Mouse (Mus musculus) kidney, postnatal 14 days (tissue): Measurements from ENCODE around the gene Tradd.
A peak's percentile ranks its signal among the peaks of the same experiment; 100 is the strongest.
"Not testable (repeated sequence)": the region's sequence is repeated elsewhere in the genome, so short reads cannot be mapped to it uniquely, and the experiment has no call there.

Experiments
- DNase-seq: peaks from one replicate; pipeline ENCODE4 v3.0.0; 2022; ENCODE audit warnings: mixed read lengths

Tradd gene

DNA sequence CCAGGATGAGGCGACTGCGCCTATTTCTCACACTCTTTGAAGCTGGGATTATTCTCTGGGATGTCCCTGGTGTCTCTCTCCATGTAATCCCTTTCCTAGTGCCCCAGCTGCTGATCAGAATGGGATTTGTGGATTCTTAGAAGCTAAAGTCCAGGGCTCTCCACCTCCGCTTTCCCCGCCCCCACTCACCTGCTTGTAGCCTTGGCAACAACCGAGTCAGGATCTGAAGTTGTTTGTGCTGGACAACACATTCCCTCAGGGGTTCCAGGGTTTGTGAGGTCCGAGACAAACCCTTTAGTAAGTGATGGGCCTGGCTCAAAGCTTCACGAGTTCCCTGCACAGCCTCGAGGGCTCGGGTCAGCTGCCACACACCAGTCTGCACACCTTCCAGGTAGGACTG is 30.4 kb upstream of the Tradd start:
- DNase-seq: no peak

DNA sequence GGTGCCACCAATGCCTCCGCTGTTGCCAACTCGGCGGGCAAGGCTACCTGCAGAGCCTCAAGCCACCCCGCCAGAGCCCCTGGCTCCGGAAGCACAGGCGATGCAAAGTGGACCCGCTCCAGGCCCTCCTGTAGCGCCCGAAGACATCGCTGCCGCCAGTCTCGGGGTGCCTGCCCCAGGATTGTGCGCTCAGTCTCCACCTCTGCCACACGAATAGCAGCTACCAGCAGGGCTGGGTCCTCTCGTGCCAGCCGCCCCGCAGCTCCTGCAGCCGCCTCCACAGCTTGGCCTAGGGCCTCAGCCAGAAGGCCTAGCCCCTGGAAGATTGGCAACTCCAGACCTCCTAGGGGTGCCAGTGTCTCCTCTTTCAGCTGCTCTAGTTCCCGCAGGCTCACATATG is 29.0 kb upstream of the Tradd start:
- no peak for DNase-seq

DNA sequence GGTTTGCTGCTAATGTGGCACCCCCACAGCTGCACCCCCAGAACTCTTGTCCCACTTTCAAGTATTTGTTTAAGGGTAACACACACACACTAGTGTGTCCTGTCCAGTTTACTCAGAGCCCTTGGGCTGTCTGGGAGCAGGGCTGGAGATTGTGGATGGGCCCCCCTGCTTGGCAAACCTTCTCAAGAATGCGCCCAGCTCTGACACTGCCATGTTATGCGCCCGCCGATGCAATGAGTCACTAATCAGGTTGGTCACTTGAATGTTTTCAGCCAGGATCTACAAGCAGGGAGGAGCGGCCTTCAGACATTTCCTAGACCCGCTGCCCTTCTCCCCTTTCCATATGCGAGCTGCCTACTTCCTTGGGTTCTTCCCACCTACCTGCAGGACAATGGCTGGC is 28.1 kb upstream of the Tradd start:
- DNase-seq: no peak

- DNase-seq: not testable (repeated sequence)
These were observed 27.4 kb upstream of the Tradd start for GRCm38 (mm10) chr8:105291802-105292201.

GRCm38 (mm10) chr8:105291364-105291763 is 27.0 kb upstream of the Tradd start:
- DNase-seq: not testable (repeated sequence)

GRCm38 (mm10) chr8:105290554-105291314 is 26.3 kb upstream of the Tradd start:
- peak; percentile 91 for DNase-seq

GRCm38 (mm10) chr8:105289805-105290460 is 25.5 kb upstream of the Tradd start, which contains the start of gene 4931428F04Rik:
Gene 4931428F04Rik, minus strand, starts transcription at chr8:105289864.
- DNase-seq: peak; percentile 42

- DNase-seq: peak; percentile 93
These were observed 24.7 kb upstream of the Tradd start for GRCm38 (mm10) chr8:105288958-105289732.

DNA sequence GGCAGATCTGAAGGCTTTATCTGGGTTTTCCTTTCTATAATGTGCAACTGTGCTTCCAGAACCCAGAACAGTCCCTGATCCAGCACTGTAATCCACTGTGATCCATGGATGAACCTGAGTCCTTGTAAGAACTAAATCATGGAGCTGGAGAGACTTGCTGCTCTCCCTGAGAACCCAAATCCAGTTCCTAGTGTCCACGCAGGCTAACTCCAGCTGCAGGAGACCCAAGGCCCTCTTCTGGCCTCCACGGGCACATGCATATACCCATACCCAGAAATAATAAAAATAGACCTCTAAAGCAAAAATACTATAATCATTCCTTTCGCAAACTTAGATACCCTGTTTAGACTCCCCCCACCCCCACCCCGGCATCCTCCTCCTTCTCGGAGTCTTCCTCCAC is 23.8 kb upstream of the Tradd start:
- DNase-seq: no peak

DNA sequence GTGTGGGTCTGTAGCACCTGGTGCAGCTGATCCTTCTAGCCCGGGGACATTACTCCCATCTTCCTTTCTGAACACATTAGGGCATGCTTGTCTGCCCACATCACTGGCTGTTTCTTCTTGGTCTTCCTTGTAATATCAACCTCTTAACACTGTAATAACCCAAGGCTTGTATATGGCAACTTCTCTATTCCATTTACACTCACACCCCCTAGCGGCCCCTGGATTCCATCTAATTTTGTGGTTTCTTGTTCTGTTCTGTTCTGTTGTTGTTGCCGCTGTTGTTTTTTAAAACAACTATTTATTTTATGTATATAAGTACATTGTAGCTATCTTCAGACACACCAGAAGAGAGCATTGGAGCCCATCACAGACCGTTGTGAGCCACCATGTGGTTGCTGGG is 22.5 kb upstream of the Tradd start:
- DNase-seq: no peak

- no peak for DNase-seq
These were observed 21.1 kb upstream of the Tradd start for GRCm38 (mm10) chr8:105285514-105285913.

DNA sequence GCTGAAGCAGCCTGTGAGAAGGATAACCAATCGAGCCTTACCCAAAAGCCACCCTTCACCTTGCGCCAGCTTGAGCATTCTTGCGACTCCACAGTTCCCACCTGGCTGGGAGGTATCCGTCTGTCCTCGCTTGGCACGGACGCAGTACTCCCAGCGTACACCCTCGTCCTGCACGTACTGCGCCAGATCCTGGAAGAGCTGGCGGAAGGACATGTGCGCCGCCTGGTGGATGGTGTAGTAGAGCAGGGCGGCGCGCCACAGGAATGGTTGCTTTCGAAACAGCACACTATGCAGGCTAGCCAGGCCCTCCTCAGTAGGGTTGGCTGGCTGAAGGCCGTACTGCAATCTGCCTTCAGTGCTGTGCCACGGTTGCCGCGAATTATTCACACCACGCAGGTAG is 18.7 kb upstream of the Tradd start:
- peak; percentile 59 for DNase-seq

DNA sequence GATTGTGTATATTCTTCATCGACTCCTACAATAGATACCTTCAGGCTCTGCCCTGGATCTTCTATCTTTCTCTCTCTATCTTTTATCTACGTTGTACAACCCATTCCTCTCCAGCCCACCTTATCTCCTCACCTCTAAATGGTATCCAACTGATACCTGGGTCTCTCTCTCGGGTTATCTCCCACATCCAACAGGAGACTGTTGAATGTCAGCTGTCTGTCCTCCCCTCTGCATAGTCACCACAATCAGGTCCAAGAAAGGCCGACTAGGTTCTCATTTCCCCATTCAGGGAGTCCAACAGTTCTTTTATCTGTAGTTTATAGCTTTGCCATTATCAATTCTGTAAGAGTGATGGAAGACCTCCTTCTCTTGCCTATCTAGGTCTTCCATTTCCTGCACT is 17.8 kb upstream of the Tradd start:
- no peak for DNase-seq

DNA sequence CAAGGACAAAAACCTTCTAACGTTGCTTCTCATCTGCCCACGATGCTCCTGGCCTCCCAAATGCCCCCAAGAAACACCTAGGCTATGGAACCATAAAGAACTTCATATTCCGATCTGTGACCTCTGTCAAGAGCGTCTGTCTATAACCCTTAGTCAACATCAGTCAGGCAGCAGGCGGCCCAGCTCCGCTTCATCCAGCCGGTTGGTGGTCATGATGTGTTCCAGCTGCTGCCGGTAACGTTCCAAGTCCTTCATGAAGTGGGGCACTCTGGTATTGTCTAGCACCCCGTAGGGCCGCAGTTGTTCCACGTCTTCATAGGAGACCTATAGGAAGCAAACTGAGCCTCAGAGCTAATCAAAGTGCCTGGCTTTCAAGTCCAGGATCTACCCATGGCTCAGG is 17.4 kb upstream of the Tradd start:
- no peak for DNase-seq

- DNase-seq: no peak
These were observed 16.2 kb upstream of the Tradd start for GRCm38 (mm10) chr8:105280567-105280966.

DNA sequence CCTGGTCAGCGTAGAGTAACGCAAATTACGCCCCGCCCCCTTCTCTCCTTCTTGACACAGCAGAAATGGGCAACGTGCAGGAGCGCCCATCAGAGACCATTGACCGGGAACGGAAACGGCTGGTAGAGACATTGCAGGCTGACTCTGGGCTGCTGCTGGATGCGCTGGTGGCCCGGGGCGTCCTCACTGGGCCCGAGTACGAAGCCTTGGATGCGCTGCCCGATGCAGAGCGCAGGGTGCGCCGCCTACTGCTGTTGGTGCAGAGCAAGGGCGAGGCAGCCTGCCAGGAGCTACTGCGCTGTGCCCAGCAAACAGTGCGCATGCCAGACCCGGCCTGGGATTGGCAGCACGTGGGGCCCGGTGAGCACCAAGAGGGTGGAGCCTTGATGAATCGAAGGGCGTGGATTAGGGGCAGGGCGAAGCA is 14.5 kb upstream of the Tradd start:
- DNase-seq: peak; percentile 85

- peak; percentile 59 for DNase-seq
These were observed 12.1 kb upstream of the Tradd start for GRCm38 (mm10) chr8:105276292-105277120.

GRCm38 (mm10) chr8:105275840-105276239 is 11.4 kb upstream of the Tradd start, which contains the start of gene Nol3:
Gene Nol3, plus strand, starts transcription at chr8:105276140.
- no peak for DNase-seq

DNA sequence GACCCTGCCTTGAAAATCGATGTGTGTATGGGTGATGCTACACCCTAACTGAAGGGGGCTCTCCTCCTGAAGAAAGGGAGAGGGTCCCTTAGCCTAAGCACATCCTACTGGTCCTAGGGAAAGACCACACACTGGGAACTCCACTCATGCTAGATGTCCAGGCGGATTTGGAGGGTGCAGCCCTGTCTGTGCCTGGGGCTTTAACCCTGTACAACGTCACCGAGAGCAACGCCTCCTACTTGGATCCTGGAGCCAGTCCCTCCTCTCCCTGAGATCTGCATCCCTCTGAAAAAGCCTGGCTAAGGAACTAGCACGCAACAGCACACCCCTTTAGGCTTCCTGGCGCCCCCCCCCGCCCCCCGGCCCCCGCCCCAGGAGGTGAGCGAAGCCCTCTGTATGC is 11.0 kb upstream of the Tradd start:
- no peak for DNase-seq

- DNase-seq: no peak
These were observed 6.4 kb upstream of the Tradd start for GRCm38 (mm10) chr8:105270916-105271186.

DNA sequence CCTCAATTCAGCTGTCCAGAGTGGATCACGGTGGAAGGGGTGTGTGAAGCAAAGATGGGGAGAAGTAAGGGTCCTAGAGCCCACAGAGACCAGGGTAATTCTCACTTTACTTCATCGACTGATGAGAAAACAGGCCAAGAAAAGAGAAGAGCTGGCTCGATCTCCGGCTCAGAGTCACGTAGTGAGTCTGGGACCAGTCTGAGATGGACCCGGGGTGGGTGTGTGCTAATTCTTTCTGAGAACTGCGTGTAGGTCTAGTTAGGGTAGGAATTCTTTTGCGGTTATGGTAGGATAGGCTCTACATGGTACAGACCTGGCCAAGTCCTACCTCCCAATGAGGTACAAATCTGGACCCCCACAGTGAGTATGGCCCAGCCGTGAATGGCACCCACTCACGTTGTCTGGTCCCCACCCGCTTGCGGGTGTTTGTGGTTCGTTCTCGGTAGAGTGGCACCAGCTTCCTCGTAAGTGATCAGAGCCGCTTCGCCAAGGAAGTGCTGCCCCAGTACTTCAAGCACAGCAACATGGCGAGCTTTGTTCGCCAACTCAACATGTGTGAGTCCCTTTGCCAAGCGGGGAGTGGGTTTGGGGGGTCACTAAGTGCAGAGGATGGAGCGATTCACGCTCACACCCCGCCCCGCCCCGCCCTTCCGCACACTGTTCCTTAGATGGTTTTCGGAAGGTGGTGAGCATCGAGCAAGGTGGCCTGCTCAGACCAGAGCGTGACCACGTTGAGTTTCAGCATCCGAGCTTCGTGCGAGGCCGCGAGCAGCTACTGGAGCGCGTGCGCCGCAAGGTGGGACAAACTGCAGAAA is 5.9 kb upstream of the Tradd start:
- no peak for DNase-seq

GRCm38 (mm10) chr8:105269461-105269947 is 5.1 kb upstream of the Tradd start, which contains the start of gene Hsf4:
Gene Hsf4, plus strand, starts transcription at chr8:105269801.
- DNase-seq: peak; percentile 75
